Mouse (Mus musculus): Measurements from ENCODE around the gene Zfp354c. TPM values are rescaled to one million over a fixed set of nuclear protein-coding genes. Genes with fewer than 3 reads are reported as not detected.

Zfp354c gene
- 69.8 and 76.5 TPM in 2 replicates for polyA plus RNA-seq (2015; fragmentation: Nextera tagmentation; extraction: Ambion mirVana)

GRCm38 (mm10) chr11:50827010-50827953 is at the start of gene Zfp354c:
Gene Zfp354c, minus strand, starts transcription at chr11:50827724.
- no peaks in the 10 kb centered on the region for H3K9me3 ChIP-seq (ENCODE audit: control insufficient read depth, low read length)
- ATAC-seq, result peak; percentile 99
- WGBS, result under 1% methylated on average over 45 of the region's 45 CpGs

GRCm38 (mm10) chr11:50850989-50851601 is 23.6 kb upstream of the Zfp354c start:
- ATAC-seq, result peak; percentile 43; the same call in 1 of the 2 replicates
- under 1% methylated on average over 61 of the region's 72 CpGs for WGBS
- H3K4me2 ChIP-seq (ENCODE audit: low read length), result peak overlapping the region; percentile 85
- H3K9me3 ChIP-seq (ENCODE audit: control insufficient read depth, low read length), result 0 out of 2 replicates have a peak, but pooled peaks cover 5% of the 10 kb centered on the region
- H3K4me3 ChIP-seq (replicated peaks; ENCODE audit: low read length), result peak overlapping the region; percentile 46
- peaks cover 13% of the 10 kb centered on the region for H3K4me1 ChIP-seq (replicated peaks; ENCODE audit: control insufficient read depth, insufficient read depth, low read length)
- H3K9ac ChIP-seq (replicated peaks; ENCODE audit: low read depth, low read length), result peak overlapping the region; percentile 51
- H3K36me3 ChIP-seq (ENCODE audit: control insufficient read depth, insufficient read depth), result no peaks in the 10 kb centered on the region
- H3K27ac ChIP-seq (ENCODE audit: low read length), result no peak overlapping the region
- peaks cover 49% of the 10 kb centered on the region for H3K27me3 ChIP-seq (replicated peaks; ENCODE audit: control insufficient read depth, insufficient read depth, low read length)

More at GRCm38 (mm10) chr11:50827010-50827953, at the start of gene Zfp354c:
- peaks cover 20% of the 10 kb centered on the region for H3K36me3 ChIP-seq (ENCODE audit: control insufficient read depth, insufficient read depth)
- no peaks in the 10 kb centered on the region for H3K27me3 ChIP-seq (replicated peaks; ENCODE audit: control insufficient read depth, insufficient read depth, low read length)
- H3K27ac ChIP-seq (ENCODE audit: low read length), result peak within 1 kb of the TSS; percentile 66
- H3K4me3 ChIP-seq (replicated peaks; ENCODE audit: low read length), result peak within 1 kb of the TSS; percentile 92
- peak within 1 kb of the TSS; percentile 70 for H3K4me2 ChIP-seq (ENCODE audit: low read length)
- H3K4me1 ChIP-seq (replicated peaks; ENCODE audit: control insufficient read depth, insufficient read depth, low read length), result peaks cover 10% of the 10 kb centered on the region
- H3K9ac ChIP-seq (replicated peaks; ENCODE audit: low read depth, low read length), result peak within 1 kb of the TSS; percentile 95

GRCm38 (mm10) chr11:50850177-50850735 is 22.7 kb upstream of the Zfp354c start, which contains the start of gene Grm6:
Gene Grm6, plus strand, starts transcription at chr11:50850685.
- Histone ChIP-seq H3K4me1 (replicated peaks; ENCODE audit: control insufficient read depth, insufficient read depth, low read length) (peaks cover 13% of the 10 kb centered on the region), H3K27ac (ENCODE audit: low read length) (no peak within 1 kb of the TSS), H3K36me3 (ENCODE audit: control insufficient read depth, insufficient read depth) (no peaks in the 10 kb centered on the region), H3K4me3 (replicated peaks; ENCODE audit: low read length) (peak within 1 kb of the TSS; percentile 46), H3K27me3 (replicated peaks; ENCODE audit: control insufficient read depth, insufficient read depth, low read length) (peaks cover 49% of the 10 kb centered on the region), H3K9ac (replicated peaks; ENCODE audit: low read depth, low read length) (peak within 1 kb of the TSS; percentile 51), H3K9me3 (ENCODE audit: control insufficient read depth, low read length) (0 out of 2 replicates have a peak, but pooled peaks cover 5% of the 10 kb centered on the region), H3K4me2 (ENCODE audit: low read length) (peak within 1 kb of the TSS; percentile 85)
- WGBS, result 2% methylated on average over 11 of the region's 11 CpGs
- ATAC-seq, result no peak

GRCm38 (mm10) chr11:50849310-50849709 is 21.8 kb upstream of the Zfp354c start:
- peaks cover 49% of the 10 kb centered on the region for H3K27me3 ChIP-seq (replicated peaks; ENCODE audit: control insufficient read depth, insufficient read depth, low read length)
- H3K4me2 ChIP-seq (ENCODE audit: low read length), result no peak overlapping the region
- no peak for ATAC-seq
- H3K4me3 ChIP-seq (replicated peaks; ENCODE audit: low read length), result no peak overlapping the region
- no peak overlapping the region for H3K27ac ChIP-seq (ENCODE audit: low read length)
- 11% methylated on average over 10 of the region's 10 CpGs for WGBS
- no peak overlapping the region for H3K9ac ChIP-seq (replicated peaks; ENCODE audit: low read depth, low read length)
- no peaks in the 10 kb centered on the region for H3K36me3 ChIP-seq (ENCODE audit: control insufficient read depth, insufficient read depth)
- H3K4me1 ChIP-seq (replicated peaks; ENCODE audit: control insufficient read depth, insufficient read depth, low read length), result peaks cover 13% of the 10 kb centered on the region
- H3K9me3 ChIP-seq (ENCODE audit: control insufficient read depth, low read length), result 0 out of 2 replicates have a peak, but pooled peaks cover 5% of the 10 kb centered on the region

- Histone ChIP-seq H3K4me3 (replicated peaks; ENCODE audit: low read length) (no peak overlapping the region), H3K4me2 (ENCODE audit: low read length) (no peak overlapping the region), H3K27me3 (replicated peaks; ENCODE audit: control insufficient read depth, insufficient read depth, low read length) (peaks cover 49% of the 10 kb centered on the region), H3K36me3 (ENCODE audit: control insufficient read depth, insufficient read depth) (no peaks in the 10 kb centered on the region), H3K9me3 (ENCODE audit: control insufficient read depth, low read length) (0 out of 2 replicates have a peak, but pooled peaks cover 5% of the 10 kb centered on the region), H3K27ac (ENCODE audit: low read length) (no peak overlapping the region), H3K9ac (replicated peaks; ENCODE audit: low read depth, low read length) (no peak overlapping the region), H3K4me1 (replicated peaks; ENCODE audit: control insufficient read depth, insufficient read depth, low read length) (peaks cover 13% of the 10 kb centered on the region)
- ATAC-seq, result no peak
- WGBS, result 54% methylated on average over 3 of the region's 3 CpGs
Observed at GRCm38 (mm10) chr11:50848520-50849137, 21.1 kb upstream of the Zfp354c start.

GRCm38 (mm10) chr11:50847047-50847446 is 19.5 kb upstream of the Zfp354c start:
- H3K4me2 ChIP-seq (ENCODE audit: low read length), result no peak overlapping the region
- 65% methylated on average over 5 of the region's 5 CpGs for WGBS
- peaks cover 13% of the 10 kb centered on the region for H3K4me1 ChIP-seq (replicated peaks; ENCODE audit: control insufficient read depth, insufficient read depth, low read length)
- H3K27ac ChIP-seq (ENCODE audit: low read length), result no peak overlapping the region
- no peak for ATAC-seq
- H3K36me3 ChIP-seq (ENCODE audit: control insufficient read depth, insufficient read depth), result no peaks in the 10 kb centered on the region
- H3K27me3 ChIP-seq (replicated peaks; ENCODE audit: control insufficient read depth, insufficient read depth, low read length), result peaks cover 40% of the 10 kb centered on the region
- H3K4me3 ChIP-seq (replicated peaks; ENCODE audit: low read length), result no peak overlapping the region
- 0 out of 2 replicates have a peak, but pooled peaks cover 5% of the 10 kb centered on the region for H3K9me3 ChIP-seq (ENCODE audit: control insufficient read depth, low read length)
- H3K9ac ChIP-seq (replicated peaks; ENCODE audit: low read depth, low read length), result no peak overlapping the region

- ATAC-seq, result no peak
- H3K27ac ChIP-seq (ENCODE audit: low read length), result no peak overlapping the region
- peaks cover 7% of the 10 kb centered on the region for H3K4me1 ChIP-seq (replicated peaks; ENCODE audit: control insufficient read depth, insufficient read depth, low read length)
- 0 out of 2 replicates have a peak, but pooled peaks cover 5% of the 10 kb centered on the region for H3K9me3 ChIP-seq (ENCODE audit: control insufficient read depth, low read length)
- no peak overlapping the region for H3K4me2 ChIP-seq (ENCODE audit: low read length)
- no peak overlapping the region for H3K4me3 ChIP-seq (replicated peaks; ENCODE audit: low read length)
- peaks cover 29% of the 10 kb centered on the region for H3K27me3 ChIP-seq (replicated peaks; ENCODE audit: control insufficient read depth, insufficient read depth, low read length)
- H3K9ac ChIP-seq (replicated peaks; ENCODE audit: low read depth, low read length), result no peak overlapping the region
- H3K36me3 ChIP-seq (ENCODE audit: control insufficient read depth, insufficient read depth), result no peaks in the 10 kb centered on the region
- WGBS, result 95% methylated on average over 3 of the region's 3 CpGs
Observed at GRCm38 (mm10) chr11:50845951-50846350, 18.4 kb upstream of the Zfp354c start.

GRCm38 (mm10) chr11:50841023-50841735 is 13.7 kb upstream of the Zfp354c start, which contains the start of gene Zfp879:
Gene Zfp879, minus strand, starts transcription at chr11:50841552.
- Histone ChIP-seq H3K27me3 (replicated peaks; ENCODE audit: control insufficient read depth, insufficient read depth, low read length) (no peaks in the 10 kb centered on the region), H3K4me2 (ENCODE audit: low read length) (peak within 1 kb of the TSS; percentile 73), H3K36me3 (ENCODE audit: control insufficient read depth, insufficient read depth) (no peaks in the 10 kb centered on the region), H3K27ac (ENCODE audit: low read length) (peak within 1 kb of the TSS; percentile 80), H3K9me3 (ENCODE audit: control insufficient read depth, low read length) (no peaks in the 10 kb centered on the region), H3K9ac (replicated peaks; ENCODE audit: low read depth, low read length) (peak within 1 kb of the TSS; percentile 82), H3K4me3 (replicated peaks; ENCODE audit: low read length) (peak within 1 kb of the TSS; percentile 57), H3K4me1 (replicated peaks; ENCODE audit: control insufficient read depth, insufficient read depth, low read length) (peaks cover 14% of the 10 kb centered on the region)
- 15% methylated on average over 22 of the region's 22 CpGs for WGBS
- ATAC-seq, result peak; percentile 100
